Mouse (Mus musculus): ENCODE measurements around the gene Pla2g2f.

Pla2g2f gene

GRCm38 (mm10) chr4:138757416-138757815 is at the start of gene Pla2g2f:
Pla2g2f (minus strand) TSS chr4:138757626.
- DNase-seq (ENCODE audit: low spot score in 2 of 2), result no peak

- DNase-seq (ENCODE audit: low spot score in 2 of 2), result no peak
These were observed 49.6 kb upstream of the Pla2g2f start for GRCm38 (mm10) chr4:138806920-138807541.

GRCm38 (mm10) chr4:138806160-138806559 is 48.7 kb upstream of the Pla2g2f start:
- DNase-seq (ENCODE audit: low spot score in 2 of 2), result no peak

GRCm38 (mm10) chr4:138805248-138805647 is 47.8 kb upstream of the Pla2g2f start:
- DNase-seq (ENCODE audit: low spot score in 2 of 2), result no peak

GRCm38 (mm10) chr4:138802917-138803316 is 45.5 kb upstream of the Pla2g2f start:
- DNase-seq (ENCODE audit: low spot score in 2 of 2), result no peak

- DNase-seq (ENCODE audit: low spot score in 2 of 2), result peak in 1 of 2 experiments; percentile 48
These were observed 44.2 kb upstream of the Pla2g2f start for GRCm38 (mm10) chr4:138801631-138802030.

GRCm38 (mm10) chr4:138800134-138800744 is 42.8 kb upstream of the Pla2g2f start:
- DNase-seq (ENCODE audit: low spot score in 2 of 2), result no peak

- DNase-seq (ENCODE audit: low spot score in 2 of 2), result peak; percentile 49 to 59
These were observed 39.8 kb upstream of the Pla2g2f start for GRCm38 (mm10) chr4:138797217-138797570.

- DNase-seq (ENCODE audit: low spot score in 2 of 2), result no peak
These were observed 39.2 kb upstream of the Pla2g2f start for GRCm38 (mm10) chr4:138796513-138797216.

- no peak for DNase-seq (ENCODE audit: low spot score in 2 of 2)
These were observed 36.9 kb upstream of the Pla2g2f start for GRCm38 (mm10) chr4:138794344-138794743.

- peak; percentile 68 to 70 for DNase-seq (ENCODE audit: low spot score in 2 of 2)
These were observed 35.9 kb upstream of the Pla2g2f start for GRCm38 (mm10) chr4:138793276-138793675.

GRCm38 (mm10) chr4:138792599-138792998 is 35.2 kb upstream of the Pla2g2f start:
- DNase-seq (ENCODE audit: low spot score in 2 of 2), result no peak

GRCm38 (mm10) chr4:138791452-138791851 is 34.0 kb upstream of the Pla2g2f start:
- no peak for DNase-seq (ENCODE audit: low spot score in 2 of 2)

GRCm38 (mm10) chr4:138788381-138788780 is 31.0 kb upstream of the Pla2g2f start:
- DNase-seq (ENCODE audit: low spot score in 2 of 2), result no peak

- DNase-seq (ENCODE audit: low spot score in 2 of 2), result peak in 1 of 2 experiments; percentile 44
These were observed 28.7 kb upstream of the Pla2g2f start for GRCm38 (mm10) chr4:138786141-138786540.

- DNase-seq (ENCODE audit: low spot score in 2 of 2), result no peak
These were observed 28.3 kb upstream of the Pla2g2f start for GRCm38 (mm10) chr4:138785721-138786120.

- DNase-seq (ENCODE audit: low spot score in 2 of 2), result peak; percentile 78 to 87
These were observed 24.7 kb upstream of the Pla2g2f start for GRCm38 (mm10) chr4:138782098-138782497.

- no peak for DNase-seq (ENCODE audit: low spot score in 2 of 2)
These were observed 22.9 kb upstream of the Pla2g2f start for GRCm38 (mm10) chr4:138780300-138780699.

- no peak for DNase-seq (ENCODE audit: low spot score in 2 of 2)
These were observed 20.3 kb upstream of the Pla2g2f start for GRCm38 (mm10) chr4:138777417-138778407.

- no peak for DNase-seq (ENCODE audit: low spot score in 2 of 2)
These were observed 18.0 kb upstream of the Pla2g2f start, which contains the start of gene Pla2g2d for GRCm38 (mm10) chr4:138775435-138775834. Pla2g2d (plus strand) TSS chr4:138775735.

GRCm38 (mm10) chr4:138772386-138772785 is 15.0 kb upstream of the Pla2g2f start:
- no peak for DNase-seq (ENCODE audit: low spot score in 2 of 2)

GRCm38 (mm10) chr4:138771970-138772369 is 14.5 kb upstream of the Pla2g2f start:
- DNase-seq (ENCODE audit: low spot score in 2 of 2), result no peak
